Mouse (Mus musculus) subcutaneous adipose tissue, adult 2 months (tissue): Measurements from ENCODE around the gene Trappc3l. TPM values are rescaled to one million over a fixed set of nuclear protein-coding genes. Genes with fewer than 3 reads are reported as not detected.

ENCODE experiments used
- polyA plus RNA-seq: library from polyadenylated mRNA; depleted of rRNA; stranded (reverse); fragments of >200 nt; gene quantifications from 2 replicates; pipeline ENCODE4 v1.2.3, GENCODE M21; 2012; ENCODE audit warnings: low replicate concordance; rRNA removed

Trappc3l gene
- polyA plus RNA-seq: not detected in 2 replicates

DNA sequence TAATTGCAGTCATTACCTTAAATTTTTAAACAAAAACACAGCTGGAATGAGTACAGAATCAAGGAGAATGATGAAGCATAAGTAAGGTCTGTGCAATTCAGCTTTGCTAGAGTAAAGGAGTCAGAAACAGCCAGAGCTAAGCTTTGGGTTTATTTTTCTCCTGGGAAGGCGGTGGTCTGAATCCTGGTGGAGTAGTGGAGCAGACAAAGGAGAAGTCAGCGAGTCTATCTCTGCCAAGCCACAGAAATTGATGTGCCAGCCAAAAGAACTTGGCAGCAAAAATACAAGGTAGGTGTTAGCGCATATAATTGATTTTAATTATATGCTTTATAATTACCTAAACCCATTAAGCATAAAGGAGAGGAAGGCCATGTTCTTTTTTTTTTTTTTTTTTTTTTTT lies at the start of gene Trappc3l:
TSS of gene Trappc3l (plus strand) at position 197 of the 400 bp plus-strand sequence.

DNA sequence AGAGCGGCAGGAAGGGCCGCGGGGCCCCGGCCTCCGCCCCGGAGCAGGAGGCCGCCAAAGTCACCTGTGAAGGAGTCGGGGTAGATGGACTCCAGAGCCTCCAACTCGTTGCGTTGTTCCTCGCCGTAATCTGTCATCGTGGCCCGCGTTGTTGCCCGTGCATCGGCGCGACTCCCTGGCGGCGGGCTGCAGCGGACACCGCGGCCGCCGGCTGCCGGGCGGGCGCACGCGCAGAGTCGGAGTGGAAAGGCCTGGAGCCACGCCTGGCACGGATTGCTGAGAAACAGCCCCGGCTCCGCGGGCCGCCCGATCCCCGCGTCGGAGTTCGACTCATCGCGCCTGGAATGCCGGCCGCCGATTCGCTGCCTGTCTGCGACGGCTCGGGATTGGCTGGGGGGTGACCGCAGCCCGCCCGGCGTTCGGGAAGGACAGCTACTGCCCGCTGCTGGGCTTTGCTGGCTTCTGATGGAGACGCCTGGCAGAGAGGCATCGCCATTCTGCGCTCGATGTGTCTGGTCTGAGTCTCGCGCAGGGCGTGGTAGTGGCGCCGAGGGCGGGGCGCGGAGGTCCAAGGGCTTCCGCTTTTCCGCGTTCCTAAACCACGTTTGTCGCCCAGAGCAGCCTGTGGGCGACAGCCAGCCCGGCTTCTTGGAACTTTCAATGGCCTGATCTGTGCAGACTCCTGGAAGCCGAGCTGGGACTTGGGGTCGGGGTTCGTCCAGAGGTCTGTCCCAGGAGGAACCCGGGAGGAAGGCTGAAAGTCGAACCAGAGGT lies 17.9 kb upstream of the Trappc3l start, which contains the start of gene Rwdd1:
TSS of gene Rwdd1 (minus strand) at position 323 of the 774 bp plus-strand sequence.

DNA sequence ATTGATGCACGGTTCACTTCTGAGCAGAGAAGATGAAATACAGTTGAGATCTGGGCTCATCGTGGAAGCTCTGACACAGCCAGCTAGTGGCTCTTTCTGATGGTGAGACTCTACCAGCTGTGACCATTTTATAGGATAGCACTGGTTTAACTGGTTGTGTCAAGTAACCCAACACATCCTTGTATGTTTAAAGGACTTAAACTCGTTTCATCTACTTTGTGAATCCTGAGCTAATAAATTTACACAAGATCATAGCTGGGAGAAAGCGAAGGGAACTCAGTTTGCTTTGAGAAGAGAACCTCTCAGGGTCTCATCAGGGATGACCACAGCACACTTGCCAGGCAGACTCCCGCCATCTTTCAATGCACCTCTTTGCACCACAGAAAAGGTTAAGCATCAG lies 6.8 kb downstream of the Trappc3l start, which contains the start of gene Calhm4:
TSS of gene Calhm4 (minus strand) at position 101 of the 400 bp plus-strand sequence.

DNA sequence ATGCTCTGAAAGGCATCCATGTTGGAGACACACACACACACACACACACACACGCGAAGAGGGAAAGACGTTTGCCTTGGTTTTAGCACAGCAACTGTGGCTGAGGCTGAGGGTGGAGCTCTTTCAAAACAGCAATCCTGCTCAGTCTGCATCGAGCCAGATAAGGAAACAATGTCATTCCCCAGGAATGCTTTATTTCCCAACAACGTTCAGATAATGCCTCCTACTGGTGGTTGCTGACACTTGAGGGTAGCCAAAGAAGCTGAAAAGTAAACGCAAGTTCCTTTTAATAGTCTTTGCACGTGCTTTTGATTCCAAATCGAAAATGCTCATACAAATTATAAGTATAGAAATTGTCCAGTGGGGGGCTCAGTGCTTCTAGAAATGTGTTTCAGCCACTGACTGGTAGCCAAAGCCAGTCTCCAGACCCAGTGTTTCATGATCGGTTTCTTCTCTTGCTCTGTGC lies 59.1 kb downstream of the Trappc3l start, which contains the start of gene Calhm5:
TSS of gene Calhm5 (minus strand) at position 102 of the 466 bp plus-strand sequence.

DNA sequence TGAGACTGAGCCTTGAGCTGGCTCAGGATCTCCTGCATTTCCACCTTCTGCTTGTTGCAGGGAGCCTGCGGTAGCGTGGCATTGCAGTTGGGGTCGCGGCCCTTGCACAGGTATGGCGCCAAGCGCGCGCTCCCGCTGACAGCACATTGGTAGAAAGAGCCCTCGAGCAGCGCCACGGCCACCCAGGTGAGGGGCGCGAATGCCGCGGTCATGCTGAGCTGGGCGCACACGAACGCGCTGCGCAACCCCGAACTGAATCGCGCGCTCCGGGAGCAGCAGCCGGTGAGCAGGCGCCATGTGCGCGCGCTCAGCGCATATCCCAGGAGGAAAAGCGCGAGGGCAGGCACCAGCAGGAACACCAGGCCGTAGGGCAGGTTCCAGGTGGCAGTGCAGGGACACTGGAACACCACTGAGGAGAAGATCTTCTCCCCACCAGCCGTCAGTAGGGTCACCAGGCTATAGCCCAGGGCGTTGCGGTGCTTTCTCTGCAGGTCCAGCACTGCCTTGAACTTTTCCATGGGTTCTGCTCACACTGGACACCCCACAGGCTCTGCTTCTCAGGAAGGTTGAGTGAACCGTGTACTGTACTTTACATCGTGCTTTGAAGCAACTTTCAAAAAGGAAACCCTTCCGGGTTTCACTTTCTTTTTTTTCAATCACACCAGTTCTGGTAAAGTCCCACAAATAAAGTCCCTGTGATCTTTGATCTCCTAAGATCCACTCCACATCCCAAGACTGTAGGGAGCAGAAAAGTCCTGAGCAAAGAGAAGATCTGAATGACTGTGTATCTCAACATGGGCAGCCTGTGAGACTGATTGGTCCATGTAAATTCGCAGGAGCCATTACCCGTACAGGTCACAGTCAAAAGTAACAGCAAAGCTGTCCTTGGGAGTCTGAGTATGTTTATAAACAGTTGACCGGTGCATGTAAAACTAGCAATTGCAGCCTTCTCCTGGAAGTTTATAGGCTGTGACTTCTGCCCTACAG lies 90.3 kb downstream of the Trappc3l start, which contains the start of gene Calhm6:
TSS of gene Calhm6 (minus strand) at position 593 of the 987 bp plus-strand sequence.

Other genes starting within 250 kb of the Trappc3l start
- gene Sult3a1, start 179.9 kb upstream of the Trappc3l start, polyA plus RNA-seq: not detected in 2 replicates
- 0.04 TPM in 1 of 2 replicates, not detected in the other for gene Rsph4a, start 132.5 kb upstream of the Trappc3l start, polyA plus RNA-seq
- gene Zup1, start 86.3 kb upstream of the Trappc3l start, polyA plus RNA-seq: 6.0 and 7.0 TPM in 2 replicates
- gene Rwdd1, start 18.0 kb upstream of the Trappc3l start, polyA plus RNA-seq: 24.1 and 38.3 TPM in 2 replicates
- not detected in 2 replicates for gene Calhm4, start 6.7 kb downstream of the Trappc3l start, polyA plus RNA-seq
- 0.77 and 1.5 TPM in 2 replicates for gene Calhm5, start 58.9 kb downstream of the Trappc3l start, polyA plus RNA-seq
- gene Calhm6, start 90.4 kb downstream of the Trappc3l start, polyA plus RNA-seq: 3.8 and 6.0 TPM in 2 replicates
- 37.9 and 38.1 TPM in 2 replicates for gene Dse, start 170.1 kb downstream of the Trappc3l start, polyA plus RNA-seq
- 28.3 and 47.5 TPM in 2 replicates for gene Tspyl1, start 244.6 kb downstream of the Trappc3l start, polyA plus RNA-seq